Mouse (Mus musculus) WW6 (cell line): Measurements from ENCODE around the gene Erc1.
"Not testable (repeated sequence)": the region's sequence is repeated elsewhere in the genome, so short reads cannot be mapped to it uniquely, and the experiment has no call there.

Source experiments
- DNase-seq: peaks from one replicate; pipeline ENCODE4 v3.0.0-alpha.2; 2013; ENCODE audit warnings: low read depth, low spot score

Gene Erc1

DNA sequence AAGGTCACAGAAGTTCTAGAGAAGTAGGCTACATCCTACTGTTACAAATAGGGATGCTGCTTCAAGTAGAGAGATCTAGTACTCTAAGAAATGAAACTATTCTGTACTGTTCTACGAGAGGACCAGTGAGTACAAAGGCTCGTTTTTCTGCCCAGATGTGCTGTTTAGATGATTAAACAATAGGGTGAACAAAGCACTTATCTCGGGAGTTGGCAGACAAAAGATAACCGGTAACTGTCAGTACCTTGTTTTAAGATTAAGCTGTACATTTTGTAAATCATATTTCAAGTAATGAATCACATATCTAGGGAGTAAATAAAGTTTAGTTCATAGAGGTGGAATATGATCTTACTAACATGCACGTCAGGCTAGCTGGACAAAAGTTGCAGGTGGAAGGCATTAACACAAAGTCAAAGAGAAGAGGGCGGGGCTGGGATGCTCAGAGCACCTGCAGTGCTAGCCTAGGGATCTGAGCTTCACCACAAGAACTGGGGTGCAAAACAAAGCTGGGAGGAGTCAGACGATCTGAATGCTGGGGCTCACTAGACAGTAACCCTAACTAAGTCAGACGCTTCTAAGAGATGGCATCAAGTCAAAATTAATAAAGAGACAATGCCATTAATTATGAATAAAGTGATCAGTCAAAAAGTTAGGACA is 136.2 kb downstream of the Erc1 start:
- DNase-seq = no peak

GRCm38 (mm10) chr6:119709552-119709951 is 138.4 kb downstream of the Erc1 start:
- DNase-seq = no peak

GRCm38 (mm10) chr6:119707911-119708310 is 140.1 kb downstream of the Erc1 start:
- DNase-seq = no peak

GRCm38 (mm10) chr6:119704899-119705298 is 143.1 kb downstream of the Erc1 start:
- no peak for DNase-seq

DNA sequence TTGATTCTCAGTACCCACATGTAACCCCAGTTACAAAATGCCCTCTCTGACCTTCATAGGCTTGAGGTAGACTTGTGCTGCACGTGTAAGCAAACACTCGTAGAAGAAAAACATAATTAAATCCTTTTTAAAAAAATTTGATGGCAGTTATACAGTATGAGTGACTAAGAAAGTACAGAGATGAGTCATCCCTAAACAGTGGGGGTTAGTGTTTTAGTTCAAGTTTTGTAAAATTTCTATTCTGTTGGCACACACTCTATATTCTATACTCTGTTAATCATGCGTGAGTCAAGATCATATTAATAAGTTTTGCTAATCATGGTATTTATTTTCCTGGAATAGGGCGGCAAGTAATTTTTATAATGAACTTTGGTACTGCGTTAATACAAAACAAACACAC is 155.2 kb downstream of the Erc1 start:
- DNase-seq = no peak

- DNase-seq = no peak
Measured at GRCm38 (mm10) chr6:119686470-119686869, 161.5 kb downstream of the Erc1 start.

- DNase-seq = no peak
Measured at GRCm38 (mm10) chr6:119680746-119681145, 167.2 kb downstream of the Erc1 start.

DNA sequence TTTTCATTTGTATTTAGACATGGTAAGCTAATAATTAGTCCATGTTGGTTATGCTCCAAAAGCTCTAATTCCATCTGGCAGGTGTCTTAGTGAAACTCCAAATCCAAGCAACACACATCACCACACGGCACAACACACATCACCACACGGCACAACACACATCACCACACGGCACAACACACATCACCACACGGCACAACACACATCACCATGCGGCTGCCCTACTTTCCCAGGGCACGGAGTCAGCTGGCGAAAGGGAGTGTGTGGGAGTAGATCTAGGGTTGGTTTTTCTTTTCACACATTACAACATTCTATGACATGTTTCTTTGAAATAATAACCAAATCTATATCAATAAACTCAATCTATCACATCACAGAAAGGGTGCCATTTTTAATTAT is 173.2 kb downstream of the Erc1 start:
- no peak for DNase-seq

GRCm38 (mm10) chr6:119674201-119674810 is 173.7 kb downstream of the Erc1 start:
- DNase-seq = no peak

DNA sequence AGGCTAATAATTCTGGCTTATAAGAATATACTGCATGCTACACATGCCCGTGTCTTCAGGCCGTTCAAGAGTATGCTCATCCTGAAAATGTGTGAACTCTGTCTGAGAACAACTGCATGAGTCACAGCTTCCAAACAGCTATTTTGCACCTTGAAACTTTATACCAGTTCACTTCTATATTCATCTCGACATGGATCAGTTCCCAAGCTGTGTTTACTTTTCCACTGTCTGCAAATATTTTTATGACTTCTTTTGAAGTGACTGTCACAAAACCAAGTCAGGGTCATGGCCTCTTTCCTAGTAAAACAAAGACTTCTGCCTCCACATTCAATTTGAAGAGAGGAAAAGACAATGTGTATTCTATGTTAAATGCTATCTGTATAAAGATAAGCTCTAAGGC is 178.2 kb downstream of the Erc1 start:
- no peak for DNase-seq

DNA sequence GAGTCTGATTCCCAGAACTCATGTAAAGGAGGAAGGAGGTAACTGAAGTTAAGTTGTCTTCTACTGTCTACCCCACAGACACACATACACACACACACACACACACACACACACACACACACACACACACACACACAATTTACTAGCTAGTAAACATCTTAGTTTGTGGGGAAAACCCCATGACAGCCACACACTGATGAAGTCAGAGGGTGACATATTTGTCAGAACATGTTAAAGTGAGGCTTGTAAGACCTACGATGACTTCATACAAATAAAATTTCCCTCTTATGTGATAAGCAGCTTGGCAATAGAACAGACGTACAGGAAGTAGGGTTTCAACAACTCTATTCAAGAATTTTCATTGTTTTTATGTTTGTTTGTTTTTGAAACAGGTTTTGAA is 185.0 kb downstream of the Erc1 start:
- no peak for DNase-seq

DNA sequence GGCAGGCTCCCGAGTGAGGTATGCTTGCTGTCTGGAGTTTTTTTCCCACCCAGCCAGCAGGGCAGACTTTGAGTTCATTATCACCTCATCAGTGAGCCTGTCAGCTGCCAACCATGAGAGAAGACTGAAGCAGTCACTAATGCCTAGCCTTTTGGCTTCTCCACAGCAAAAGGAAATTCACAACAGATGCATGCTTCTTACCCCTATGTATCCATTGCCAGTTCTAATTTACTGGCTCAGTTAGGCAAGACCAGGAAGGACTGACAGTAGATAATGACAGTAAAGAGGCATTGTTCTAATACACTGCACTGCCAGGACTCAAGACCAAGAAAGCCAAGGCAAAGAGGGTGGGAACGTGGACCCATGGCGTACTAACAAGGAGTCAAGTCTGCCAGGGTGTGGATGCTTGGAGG is 186.9 kb downstream of the Erc1 start:
- no peak for DNase-seq

DNA sequence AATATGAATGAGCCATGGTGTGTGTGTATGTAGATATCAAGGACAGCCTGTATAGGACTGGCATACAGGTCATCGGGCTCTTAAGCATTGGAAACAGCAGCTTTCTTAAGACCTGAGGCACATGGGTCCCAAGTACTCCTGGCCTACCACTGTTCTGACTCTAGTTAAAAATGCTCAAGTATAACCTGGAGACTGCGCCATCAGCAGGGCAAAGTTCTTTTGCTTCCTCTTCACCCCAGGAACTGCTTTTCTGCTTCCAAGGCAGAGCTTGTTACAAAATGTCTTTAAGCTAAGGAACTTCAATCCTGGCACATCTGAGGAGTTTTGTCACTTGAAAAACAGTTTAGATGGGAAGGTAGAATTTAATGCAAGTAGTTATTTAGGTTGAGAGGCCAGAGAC is 189.5 kb downstream of the Erc1 start:
- DNase-seq = no peak

DNA sequence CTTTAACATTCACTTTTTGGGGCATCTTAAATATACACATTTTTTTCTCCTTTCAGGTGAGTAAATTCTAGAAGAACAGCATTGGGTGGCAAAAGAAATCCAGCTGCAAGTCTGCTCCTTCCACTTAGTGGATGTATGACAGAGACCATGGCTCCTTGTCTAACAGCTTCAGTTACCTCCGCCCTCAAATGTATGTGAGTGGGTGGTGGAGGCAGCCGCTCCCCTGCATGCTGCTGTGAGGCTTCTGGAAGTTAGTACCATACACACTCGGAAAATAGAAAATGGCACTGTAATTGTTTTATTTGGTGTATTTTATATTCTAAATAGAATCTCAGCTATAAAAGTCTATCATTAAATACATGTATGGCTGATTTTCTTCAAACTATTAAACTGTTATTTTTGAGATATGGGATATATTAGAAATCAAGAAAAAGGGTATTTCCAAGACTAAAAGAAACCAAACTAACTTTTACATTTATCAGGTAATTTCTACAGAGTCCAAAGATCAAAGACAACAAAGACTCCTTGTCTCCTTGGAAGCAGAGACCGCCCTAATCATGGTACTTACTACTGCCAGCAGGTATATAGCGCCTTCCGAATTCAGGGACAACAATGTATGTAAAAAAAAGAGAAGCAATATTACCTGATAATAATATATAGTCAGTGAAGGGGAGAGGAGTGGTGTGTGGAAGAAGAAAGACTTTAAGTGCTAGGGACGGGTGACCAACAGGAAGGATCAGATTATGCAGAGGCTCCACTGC is 190.4 kb downstream of the Erc1 start:
- no peak for DNase-seq

DNA sequence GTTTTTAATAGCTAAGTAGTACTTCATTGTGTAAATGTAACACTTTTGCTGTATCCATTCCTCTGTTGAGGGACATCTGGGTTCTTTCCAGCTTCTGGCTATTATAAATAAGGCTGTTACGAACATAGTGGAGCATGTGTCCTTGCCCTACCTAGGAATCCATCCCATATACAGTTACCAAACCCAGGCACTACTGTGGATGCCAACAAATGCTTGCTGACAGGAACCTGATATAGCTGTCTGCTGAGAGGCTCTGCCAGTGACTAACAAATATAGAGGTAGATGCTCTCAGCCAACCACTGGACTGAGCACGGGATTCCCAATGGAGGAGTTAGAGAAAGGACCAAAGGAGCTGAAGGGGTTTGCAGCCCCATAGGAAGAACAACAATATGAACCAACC is 193.2 kb downstream of the Erc1 start:
- DNase-seq = not testable (repeated sequence)

DNA sequence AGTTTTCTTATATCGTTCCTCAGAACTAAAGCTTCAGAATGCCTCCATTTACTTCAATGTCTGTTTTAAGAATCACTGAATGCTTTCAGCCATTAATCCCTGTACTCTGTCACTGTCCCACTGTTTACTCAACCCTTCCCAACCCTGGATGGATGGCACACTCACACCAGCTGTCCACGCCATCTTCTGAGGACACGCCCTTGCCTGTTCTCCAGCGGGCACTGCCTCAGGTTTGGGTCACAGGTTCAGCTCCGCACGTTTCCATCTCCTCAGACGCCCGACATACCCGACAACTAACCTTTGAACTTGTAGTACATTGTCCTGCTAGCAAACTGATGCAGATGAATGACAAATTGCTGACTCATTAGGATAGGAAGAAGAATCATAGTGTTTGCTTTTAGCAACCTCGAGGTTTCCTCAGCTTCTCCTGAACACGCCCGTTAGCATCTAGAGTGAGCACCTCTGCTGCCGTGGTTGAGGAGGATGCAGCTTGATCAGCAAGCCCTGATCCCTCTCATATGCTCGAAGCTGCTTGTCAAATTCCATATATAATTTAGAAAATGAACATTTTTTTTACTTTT is 204.0 kb downstream of the Erc1 start:
- no peak for DNase-seq

DNA sequence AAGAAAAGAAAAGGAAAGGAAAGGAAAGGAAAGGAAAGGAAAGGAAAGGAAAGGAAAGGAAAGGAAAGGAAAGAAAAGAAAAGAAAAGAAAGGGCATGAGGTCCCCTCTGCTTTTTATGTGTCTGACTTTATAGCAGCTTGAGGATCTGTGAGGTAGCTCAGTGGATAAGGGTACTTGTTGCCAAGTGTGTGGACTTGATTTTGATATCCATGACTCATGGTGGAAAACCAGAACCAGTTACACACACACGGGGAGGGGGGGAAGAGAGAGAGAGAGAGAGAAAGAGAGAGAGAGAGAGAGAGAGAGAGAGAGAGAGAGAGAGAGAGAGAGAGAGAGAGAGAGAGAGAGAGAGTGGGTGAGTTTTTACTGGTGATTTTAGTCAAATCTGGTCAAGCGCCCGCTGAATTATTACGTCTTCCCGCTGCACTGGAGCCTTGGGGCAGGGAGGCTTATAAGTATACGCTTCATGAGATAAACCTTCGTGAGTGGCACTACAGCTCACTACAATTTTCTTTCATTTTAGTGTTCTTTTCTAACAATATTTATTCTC is 204.7 kb downstream of the Erc1 start:
- no peak for DNase-seq

DNA sequence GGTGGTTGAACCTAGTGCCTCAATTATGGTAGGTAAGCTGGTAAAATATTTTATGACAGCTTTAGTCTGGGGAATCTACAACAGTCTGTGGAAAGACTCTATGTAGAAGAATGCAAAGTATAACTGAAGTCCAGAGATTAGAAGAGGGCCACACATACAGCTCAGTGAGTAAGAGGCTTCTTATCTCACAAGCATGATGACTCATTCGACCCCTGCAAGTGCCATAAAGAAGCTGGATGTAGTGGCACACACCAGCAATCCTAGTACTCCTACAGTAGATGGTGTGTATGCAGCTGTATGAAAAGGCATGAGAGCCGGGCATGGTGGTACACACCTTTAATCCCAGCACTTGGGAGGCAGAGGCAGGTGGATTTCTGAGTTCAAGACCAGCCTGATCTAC is 205.2 kb downstream of the Erc1 start:
- DNase-seq = no peak

GRCm38 (mm10) chr6:119635629-119636028 is 212.3 kb downstream of the Erc1 start:
- peak; percentile 5 for DNase-seq

GRCm38 (mm10) chr6:119630622-119631021 is 217.3 kb downstream of the Erc1 start:
- no peak for DNase-seq

DNA sequence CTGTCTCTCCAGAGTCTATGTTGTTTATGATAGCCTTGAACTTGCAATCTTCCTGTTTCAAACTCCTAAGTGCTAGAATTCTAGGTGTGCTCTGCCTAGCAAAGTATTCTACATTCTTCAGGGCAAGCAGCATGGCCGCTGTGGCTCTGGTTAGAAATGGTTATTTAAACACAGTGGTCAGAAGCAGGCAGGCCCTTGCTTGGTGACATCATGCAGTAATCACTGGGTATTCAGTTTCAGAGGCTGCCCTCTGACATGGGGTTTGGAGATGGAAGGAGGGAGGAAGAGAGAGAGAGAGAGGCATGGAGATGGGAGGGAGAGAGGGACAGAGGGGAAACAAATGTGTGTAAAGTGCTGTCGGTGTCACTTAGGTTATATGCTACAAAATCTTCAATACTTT is 246.6 kb downstream of the Erc1 start:
- DNase-seq = no peak

GRCm38 (mm10) chr6:119595440-119595839 is 252.5 kb downstream of the Erc1 start:
- DNase-seq = no peak
